Mouse (Mus musculus) kidney, adult 2 months (tissue): ENCODE results near the gene Atg13. TPM values are rescaled to one million over a fixed set of nuclear protein-coding genes. Genes with fewer than 3 reads are reported as not detected.

Experiments
- DNase-seq: peaks from one replicate; pipeline ENCODE4 v3.0.0; 2021
- H3K27ac ChIP-seq: fragments of 200-500 bp; 2 replicates; pipeline ENCODE4 v1.5.1; 2012; ENCODE audit warnings: low read depth, low read length, control low read depth, inconsistent platforms; ENCODE audit not compliant: insufficient read depth
- H3K27me3 ChIP-seq: fragments of 200-500 bp; replicated peaks from 2 replicates; pipeline ENCODE4 v1.6.1; 2012; ENCODE audit warnings: mild to moderate bottlenecking, moderate library complexity, low read length, inconsistent platforms; ENCODE audit not compliant: control insufficient read depth, insufficient read depth
- H3K36me3 ChIP-seq: fragments of 200-500 bp; 2 replicates; pipeline ENCODE4 v1.6.1; 2012; ENCODE audit warnings: mild to moderate bottlenecking, moderate library complexity, low read length, inconsistent platforms; ENCODE audit not compliant: control insufficient read depth, insufficient read depth
- H3K4me1 ChIP-seq: fragments of 200-500 bp; 2 replicates; pipeline ENCODE4 v1.6.1; 2011; ENCODE audit warnings: low read length; ENCODE audit not compliant: control insufficient read depth, insufficient read depth
- H3K4me3 ChIP-seq: fragments of 200-500 bp; 2 replicates; pipeline ENCODE4 v1.5.1; 2011; ENCODE audit warnings: mild to moderate bottlenecking, low read depth, low read length, control low read depth; ENCODE audit not compliant: insufficient read depth
- CTCF ChIP-seq: fragments of 200-500 bp; conservative IDR thresholded peaks from 2 replicates; pipeline ENCODE4 v1.5.1; 2011; ENCODE audit warnings: low read depth, mild to moderate bottlenecking, control low read depth, low read length, moderate library complexity, mixed read lengths; ENCODE audit not compliant: insufficient read depth, insufficient read length
- POLR2A ChIP-seq: fragments of 200-500 bp; IDR thresholded peaks from one replicate; pipeline ENCODE4 v1.6.1; 2011; ENCODE audit warnings: low read depth, low read length, control low read depth
- WGBS: fragments of 180-500 bp; shearing (Covaris S2); methylation state at CpG from one replicate; pipeline ENCODE4 v1.1.7; 2018; 5-methylcytosine and 5-hydroxymethylcytosine counted together
- polyA plus RNA-seq: library from polyadenylated mRNA; depleted of rRNA; stranded (reverse); fragments of >200 nt; gene quantifications from 2 replicates; pipeline ENCODE4 v1.2.3, GENCODE M21; 2012; rRNA removed

The Atg13 gene
- polyA plus RNA-seq, 1 experiment: 32.5 TPM

DNA sequence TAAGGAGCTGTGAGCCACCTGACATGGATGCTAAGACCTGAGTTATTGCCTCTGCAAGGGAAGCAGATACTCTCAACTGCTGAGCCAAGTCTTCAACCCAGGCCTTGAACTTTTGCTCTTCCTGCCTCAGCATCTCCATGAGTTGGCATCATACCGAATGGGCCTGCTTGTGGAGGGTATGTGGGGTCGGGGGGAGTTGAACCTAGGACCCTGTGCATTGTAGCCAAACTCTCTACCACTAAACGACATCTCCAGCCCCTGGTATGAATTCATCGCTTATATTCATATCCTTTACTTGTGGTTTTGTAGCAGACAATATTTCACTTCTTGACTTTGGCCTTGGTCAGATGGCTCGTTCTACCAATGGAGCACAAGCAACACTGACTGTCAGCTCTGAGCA lies 78.5 kb downstream of the Atg13 start:
- Histone ChIP-seq H3K4me3 (no peak overlapping the region), H3K27ac (no peak overlapping the region), H3K36me3 (no peaks in the 10 kb centered on the region), H3K4me1 (no peaks in the 10 kb centered on the region), H3K27me3 (no peaks in the 10 kb centered on the region)
- DNase-seq: no peak
- 82% methylated on average over 5 of the region's 5 CpGs for WGBS
- no peak for TF ChIP-seq CTCF
- no peak for TF ChIP-seq POLR2A

DNA sequence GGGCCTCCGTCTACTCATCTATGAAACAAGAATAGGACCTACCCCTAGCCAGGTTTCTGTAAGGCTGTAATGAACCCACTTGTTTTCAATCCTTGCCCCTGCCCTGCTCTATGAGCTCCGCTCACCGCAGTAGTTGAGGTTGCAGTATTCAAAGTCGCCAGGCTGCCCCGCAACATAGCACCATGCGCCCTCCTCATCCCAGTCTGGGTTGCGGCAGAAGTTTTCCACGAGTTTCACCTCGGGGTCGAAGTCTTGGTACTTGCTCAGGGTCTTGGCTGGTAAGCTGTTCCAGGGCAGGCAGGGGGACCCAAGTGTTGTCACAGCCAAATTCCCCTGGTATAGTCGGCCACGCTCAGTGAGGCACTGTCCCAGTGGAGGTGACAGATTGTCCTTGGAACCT lies 80.0 kb downstream of the Atg13 start:
- Histone ChIP-seq H3K27me3 (no peaks in the 10 kb centered on the region), H3K36me3 (no peaks in the 10 kb centered on the region), H3K4me3 (no peak overlapping the region), H3K4me1 (no peaks in the 10 kb centered on the region), H3K27ac (no peak overlapping the region)
- no peak for DNase-seq
- no peak for TF ChIP-seq POLR2A
- TF ChIP-seq CTCF: no peak
- 89% methylated on average over 12 of the region's 12 CpGs for WGBS

DNA sequence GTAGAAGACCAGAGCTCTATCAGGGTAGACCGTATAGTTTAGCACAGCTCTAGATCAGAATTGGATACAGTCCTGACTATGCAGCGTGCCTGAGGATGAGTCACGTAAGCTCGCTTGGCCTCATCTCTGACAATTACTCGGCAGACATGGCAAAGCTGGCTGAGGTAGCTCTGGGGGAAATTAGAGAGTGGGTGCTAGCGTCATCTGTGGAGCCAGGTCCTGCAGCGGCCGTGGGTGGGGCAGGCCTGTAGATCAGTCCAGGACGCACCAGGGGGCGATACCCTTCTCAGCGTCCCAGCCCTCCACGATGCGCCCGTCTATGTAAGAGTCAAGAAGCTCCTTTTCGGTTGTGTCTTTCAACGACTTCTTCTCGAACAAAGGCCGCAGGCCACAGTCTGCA lies 80.7 kb downstream of the Atg13 start:
- TF ChIP-seq POLR2A (no peak), CTCF (no peak)
- 83% methylated on average over 18 of the region's 18 CpGs for WGBS
- no peak overlapping the region for H3K27ac ChIP-seq
- no peaks in the 10 kb centered on the region for H3K4me1 ChIP-seq
- H3K27me3 ChIP-seq: no peaks in the 10 kb centered on the region
- DNase-seq: no peak
- no peaks in the 10 kb centered on the region for H3K36me3 ChIP-seq
- H3K4me3 ChIP-seq: no peak overlapping the region

DNA sequence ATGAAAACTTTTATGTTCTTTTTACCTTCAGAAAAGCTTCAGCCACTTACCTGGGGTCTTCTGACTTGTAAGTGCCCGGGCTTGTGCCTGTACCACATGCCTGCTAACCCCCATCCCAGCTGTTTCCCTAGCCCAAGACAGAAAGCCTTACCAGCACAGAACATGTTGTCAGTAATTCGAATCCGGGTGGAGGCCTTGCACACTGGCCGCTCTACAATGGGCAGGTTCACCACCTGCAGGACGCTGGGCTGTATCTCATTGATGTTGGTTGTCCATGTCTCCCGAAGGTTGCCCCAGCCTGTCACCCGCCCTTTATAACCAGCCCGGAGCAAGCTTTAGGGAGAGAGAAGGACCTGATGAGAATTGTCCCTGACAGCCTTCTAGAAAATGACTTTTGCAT lies 82.2 kb downstream of the Atg13 start:
- 92% methylated on average over 8 of the region's 8 CpGs for WGBS
- no peak overlapping the region for H3K27ac ChIP-seq
- H3K36me3 ChIP-seq: no peaks in the 10 kb centered on the region
- no peak overlapping the region for H3K4me3 ChIP-seq
- H3K4me1 ChIP-seq: no peaks in the 10 kb centered on the region
- H3K27me3 ChIP-seq: no peaks in the 10 kb centered on the region
- DNase-seq: no peak
- TF ChIP-seq CTCF (no peak), POLR2A (no peak)

DNA sequence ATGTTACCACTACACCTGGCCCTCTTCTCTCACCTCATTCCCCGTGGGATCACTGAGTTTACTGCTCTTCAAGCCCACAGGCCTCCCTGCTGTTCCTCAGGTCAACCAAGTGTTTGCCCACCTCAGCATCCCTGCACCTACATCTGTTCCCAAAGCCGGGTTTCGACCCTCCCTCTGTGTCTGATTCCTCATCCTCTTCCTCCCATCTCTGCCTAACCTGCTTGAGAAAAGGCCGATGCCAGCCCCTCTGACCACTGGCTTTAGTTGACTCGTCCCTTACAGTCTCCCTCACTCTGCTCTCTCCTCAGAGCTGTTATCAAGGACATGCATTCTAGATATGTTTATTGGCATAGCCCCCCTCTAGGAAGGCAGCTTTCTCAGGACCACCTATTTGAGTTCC lies 82.9 kb downstream of the Atg13 start:
- Histone ChIP-seq H3K4me1 (no peaks in the 10 kb centered on the region), H3K36me3 (no peaks in the 10 kb centered on the region), H3K27me3 (no peaks in the 10 kb centered on the region), H3K4me3 (no peak overlapping the region), H3K27ac (no peak overlapping the region)
- DNase-seq: no peak
- WGBS: 77% methylated on average over 5 of the region's 5 CpGs
- TF ChIP-seq CTCF (no peak), POLR2A (no peak)

Other genes starting within 250 kb of the Atg13 start
- gene Ckap5, start 183.8 kb downstream of the Atg13 start, polyA plus RNA-seq: 4.9 and 5.9 TPM in 2 replicates
- gene F2, start 74.2 kb downstream of the Atg13 start, polyA plus RNA-seq: 0.06 and 0.18 TPM in 2 replicates
- gene Zfp408, start 60.8 kb downstream of the Atg13 start, polyA plus RNA-seq: 8.4 and 10.0 TPM in 2 replicates
- 90.2 and 91.6 TPM in 2 replicates for gene Arhgap1, start 60.7 kb downstream of the Atg13 start, polyA plus RNA-seq
- 4.6 and 6.1 TPM in 2 replicates for gene Harbi1, start 276 bp upstream of the Atg13 start, polyA plus RNA-seq
- 34.5 and 35.3 TPM in 2 replicates for gene Ambra1, start 19.6 kb upstream of the Atg13 start, polyA plus RNA-seq
- 0.11 TPM in 1 of 2 replicates, not detected in the other for gene Chrm4, start 216.7 kb upstream of the Atg13 start, polyA plus RNA-seq
- gene Mdk, start 221.7 kb upstream of the Atg13 start, polyA plus RNA-seq: 76.0 and 80.1 TPM in 2 replicates
- gene Gm9821, start 235.1 kb upstream of the Atg13 start, polyA plus RNA-seq: not detected in 2 replicates